33 mouse cellular contexts compared by ENCODE assay signal in the genomic region with DNA sequence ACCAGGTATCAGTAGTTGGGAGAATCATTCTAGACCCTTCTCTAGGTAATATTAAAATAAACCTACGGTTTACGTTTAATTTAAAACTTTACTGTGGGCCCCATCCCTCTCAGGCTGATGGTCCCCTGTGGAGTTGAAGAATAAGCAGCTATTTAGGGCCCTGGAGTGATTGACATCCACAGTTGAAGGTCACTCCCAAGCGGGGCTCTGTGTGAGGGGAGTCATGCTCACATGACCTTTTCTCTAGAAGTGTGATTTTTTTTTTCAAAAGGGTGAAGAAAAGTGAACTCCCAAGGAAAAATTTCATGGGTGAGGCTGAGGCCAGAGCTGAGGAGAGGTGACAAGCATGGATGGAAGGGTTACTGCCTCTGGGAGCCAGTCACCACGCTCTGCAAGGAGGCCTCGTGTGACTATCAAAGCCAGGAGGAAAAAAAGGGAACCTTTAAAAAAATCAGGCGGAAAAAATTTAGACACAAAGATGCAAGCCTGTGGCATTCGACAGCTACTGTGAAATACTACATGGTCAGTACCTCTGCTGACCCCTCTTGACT. TPM values are rescaled to one million over a fixed set of nuclear protein-coding genes. Genes with fewer than 3 reads are reported as not detected.
DNase-seq lines count a peak whose midpoint lies in the region; ATAC-seq and TF ChIP-seq lines count a peak whose summit lies in the region.
"Had no signal": no experiment of that assay in that cellular context is flagged by ENCODE, and none has a peak within 500 bp of the region (broad histone marks: within the 10 kb centered on the region; RNA-seq: fewer than 3 reads in every experiment).

No protein-coding gene starts in this region.

- H3K9me3 ChIP-seq in forebrain, embryonic 12.5 days, result no peaks in the 10 kb centered on the region
- no peaks in the 10 kb centered on the region for H3K9me3 ChIP-seq in forebrain, postnatal 0 days (ENCODE audit: low read length)
- H3K9me3 ChIP-seq in midbrain, embryonic 11.5 days (ENCODE audit: control insufficient read depth, low read length), result no peaks in the 10 kb centered on the region
- H3K9me3 ChIP-seq in midbrain, embryonic 16.5 days (replicated peaks; ENCODE audit: control insufficient read depth, low read length, poor library complexity, severe bottlenecking), result no peaks in the 10 kb centered on the region
- H3K9me3 ChIP-seq: G1E; heart, embryonic 12.5 days; intestine, embryonic 15.5 days; limb, embryonic 12.5 days; liver, embryonic 15.5 days; midbrain, embryonic 15.5 days; neural tube, embryonic 13.5 days had no signal

- 0 out of 2 replicates have a peak, but pooled peaks have one; percentile 49 for ATAC-seq in forebrain, embryonic 12.5 days (ENCODE audit: low FRiP score)
- ATAC-seq in forebrain, postnatal 0 days, result no peak
- peak; percentile 84 for ATAC-seq in midbrain, embryonic 11.5 days (ENCODE audit: low FRiP score)
- ATAC-seq in midbrain, embryonic 16.5 days, result no peak
- ATAC-seq: CD4-positive, CD25-positive, alpha-beta regulatory T cell, adult 4 months; forebrain, embryonic 14.5 days; hindbrain, embryonic 16.5 days; Patski had no signal

- H3K27me3 ChIP-seq in forebrain, embryonic 12.5 days, result no peaks in the 10 kb centered on the region
- no peaks in the 10 kb centered on the region for H3K27me3 ChIP-seq in forebrain, postnatal 0 days (ENCODE audit: insufficient read depth, low read length)
- H3K27me3 ChIP-seq in midbrain, embryonic 11.5 days (ENCODE audit: control insufficient read depth, insufficient read depth, low read length), result no peaks in the 10 kb centered on the region
- H3K27me3 ChIP-seq in midbrain, embryonic 16.5 days (ENCODE audit: control insufficient read depth, insufficient read depth, low read depth, low read length), result no peaks in the 10 kb centered on the region
- H3K27me3 ChIP-seq: heart, embryonic 12.5 days; intestine, embryonic 15.5 days; limb, embryonic 12.5 days; liver, embryonic 15.5 days; midbrain, embryonic 15.5 days; neural tube, embryonic 13.5 days; Patski had no signal

- H3K4me1 ChIP-seq in forebrain, embryonic 12.5 days, result peaks cover 23% of the 10 kb centered on the region
- no peaks in the 10 kb centered on the region for H3K4me1 ChIP-seq in forebrain, postnatal 0 days (ENCODE audit: insufficient read depth)
- peaks cover 13% of the 10 kb centered on the region for H3K4me1 ChIP-seq in midbrain, embryonic 11.5 days (ENCODE audit: control insufficient read depth, insufficient read depth, low read length)
- H3K4me1 ChIP-seq in midbrain, embryonic 16.5 days (ENCODE audit: control insufficient read depth, insufficient read depth, low read length), result peaks cover 9% of the 10 kb centered on the region

- no peaks in the 10 kb centered on the region for H3K36me3 ChIP-seq in forebrain, embryonic 12.5 days (replicated peaks)
- no peaks in the 10 kb centered on the region for H3K36me3 ChIP-seq in forebrain, postnatal 0 days (ENCODE audit: insufficient read depth)
- no peaks in the 10 kb centered on the region for H3K36me3 ChIP-seq in midbrain, embryonic 11.5 days (ENCODE audit: control insufficient read depth, insufficient read depth, low read length)
- H3K36me3 ChIP-seq in midbrain, embryonic 16.5 days (ENCODE audit: control insufficient read depth, insufficient read depth, low read length), result no peaks in the 10 kb centered on the region
- H3K36me3 ChIP-seq: G1E; heart, embryonic 12.5 days; intestine, embryonic 15.5 days; limb, embryonic 12.5 days; liver, embryonic 15.5 days; midbrain, embryonic 15.5 days; neural tube, embryonic 13.5 days had no signal

- H3K27ac ChIP-seq in forebrain, embryonic 12.5 days, result no peak overlapping the region
- no peak overlapping the region for H3K27ac ChIP-seq in forebrain, postnatal 0 days (ENCODE audit: low read depth, low read length)
- no peak overlapping the region for H3K27ac ChIP-seq in midbrain, embryonic 11.5 days (ENCODE audit: low read depth, low read length)
- no peak overlapping the region for H3K27ac ChIP-seq in midbrain, embryonic 16.5 days (ENCODE audit: low read length)
- H3K27ac ChIP-seq: intestine, embryonic 15.5 days; layer of hippocampus, adult 2 months; left cerebral cortex, adult 2 months; limb, embryonic 12.5 days; liver, embryonic 15.5 days; midbrain, embryonic 15.5 days; neural tube, embryonic 13.5 days had no signal

- no peak overlapping the region for H3K4me3 ChIP-seq in forebrain, embryonic 12.5 days (replicated peaks)
- H3K4me3 ChIP-seq in forebrain, postnatal 0 days (ENCODE audit: low read depth, low read length), result no peak overlapping the region
- H3K4me3 ChIP-seq in midbrain, embryonic 11.5 days (ENCODE audit: low read depth, low read length), result no peak overlapping the region
- no peak overlapping the region for H3K4me3 ChIP-seq in midbrain, embryonic 16.5 days (ENCODE audit: low read depth, low read length)
- H3K4me3 ChIP-seq: heart, embryonic 12.5 days; intestine, embryonic 15.5 days; layer of hippocampus, adult 2 months; left cerebral cortex, adult 2 months; limb, embryonic 12.5 days; liver, embryonic 15.5 days; midbrain, embryonic 15.5 days; neural tube, embryonic 13.5 days had no signal

- no peak for TF ChIP-seq CTCF in forebrain, postnatal 0 days (IDR thresholded peaks at IDR 0.05; ENCODE audit: low read depth)

- H3K4me2 ChIP-seq in forebrain, embryonic 12.5 days, result no peak overlapping the region
- H3K4me2 ChIP-seq in forebrain, postnatal 0 days (ENCODE audit: low read depth), result no peak overlapping the region
- H3K4me2 ChIP-seq in midbrain, embryonic 11.5 days, result no peak overlapping the region
- no peak overlapping the region for H3K4me2 ChIP-seq in midbrain, embryonic 16.5 days (ENCODE audit: low read length)
- H3K4me2 ChIP-seq: heart, embryonic 12.5 days; intestine, embryonic 15.5 days; limb, embryonic 12.5 days; lung, embryonic 14.5 days; midbrain, embryonic 15.5 days; neural tube, embryonic 13.5 days had no signal

- no peak for DNase-seq in forebrain, postnatal 0 days
- no peak for DNase-seq in midbrain, embryonic 11.5 days (ENCODE audit: low spot score, missing footprints)
- DNase-seq in ES-CJ7 (ENCODE audit: low read depth, low spot score), result peak; percentile 66
- peak; percentile 33 for DNase-seq in mesoderm, embryonic 11.5 days (ENCODE audit: low read depth, low spot score)
- DNase-seq in adrenal gland, adult 2 months, result no peak
- no peak for DNase-seq in cerebellum, postnatal 4 days (ENCODE audit: low spot score in 2 of 2)
- DNase-seq: cerebellum, adult 9-10 months; cerebellum, postnatal 36 days; gastrocnemius, postnatal 25 days; heart, adult 11 months; heart, postnatal 4 days; kidney, adult 2 months; kidney, postnatal 36 days; lung, embryonic 14.5 days; lung, postnatal 14 days; right cerebral cortex, postnatal 14 days; thymus, adult 18-20 months; thymus, postnatal 25 days had no signal

- no peak overlapping the region for H3K9ac ChIP-seq in forebrain, embryonic 12.5 days
- no peak overlapping the region for H3K9ac ChIP-seq in forebrain, postnatal 0 days
- H3K9ac ChIP-seq in midbrain, embryonic 11.5 days (ENCODE audit: low read length), result no peak overlapping the region
- no peak overlapping the region for H3K9ac ChIP-seq in midbrain, embryonic 16.5 days (ENCODE audit: low read depth, low read length)
- H3K9ac ChIP-seq: heart, embryonic 12.5 days; intestine, embryonic 15.5 days; limb, embryonic 12.5 days; liver, embryonic 15.5 days; lung, embryonic 14.5 days; midbrain, embryonic 15.5 days; neural tube, embryonic 13.5 days had no signal

- 27% methylated on average over 7 of the region's 7 CpGs for WGBS in forebrain, embryonic 12.5 days
- WGBS in forebrain, postnatal 0 days, result 40% methylated on average over 7 of the region's 7 CpGs
- 31% methylated on average over 7 of the region's 7 CpGs for WGBS in midbrain, embryonic 11.5 days
- 28% methylated on average over 7 of the region's 7 CpGs for WGBS in midbrain, embryonic 16.5 days

RNA-seq across cellular contexts. Expression of a gene that starts 38.0 kb away (rescaled TPM):
- polyA plus RNA-seq in forebrain, embryonic 12.5 days (2016; fragmentation: Nextera tagmentation; extraction: Ambion mirVana), result 3.4 and 4.0 TPM in 2 replicates
- 2.0 and 5.2 TPM in 2 replicates for total RNA-seq in forebrain, postnatal 0 days (2014; rRNA removed)
- 1.1 and 1.5 TPM in 2 replicates for polyA plus RNA-seq in forebrain, postnatal 0 days (2015; fragmentation: Nextera tagmentation; extraction: Ambion mirVana)
- polyA plus RNA-seq in midbrain, embryonic 11.5 days (2014; fragmentation: Nextera tagmentation; extraction: Ambion mirVana), result 5.5 and 6.2 TPM in 2 replicates
- 0.94 and 1.1 TPM in 2 replicates for polyA plus RNA-seq in midbrain, embryonic 16.5 days (2015; fragmentation: Nextera tagmentation; extraction: Ambion mirVana)
- total RNA-seq in adrenal gland, adult 2 months (2021), result 10 to 100 TPM; 12.7 to 15.1 TPM
- polyA plus RNA-seq in adrenal gland, adult 2 months (2012; rRNA removed), result 13.0 and 13.4 TPM in 2 replicates
- polyA plus RNA-seq: G1E had no signal

Comparison
In these comparisons a context has a peak if more than half of its experiments do, and no peak if none do; other contexts are left out.
1. ATAC-seq: peak in forebrain, embryonic 12.5 days (single experiment) and midbrain, embryonic 11.5 days (single experiment); none in forebrain, postnatal 0 days (single experiment) and midbrain, embryonic 16.5 days (single experiment).
2. DNase-seq: peak in ES-CJ7 (single experiment) and mesoderm, embryonic 11.5 days (single experiment); none in forebrain, postnatal 0 days (single experiment), midbrain, embryonic 11.5 days (single experiment), adrenal gland, adult 2 months (single experiment) and cerebellum, postnatal 4 days (0 of 2).